Comparison of ENCODE assay signal across 25 mouse cellular contexts in genomic region chr4:140845666-140846065, GRCm38 (mm10). TPM values are rescaled to one million over a fixed set of nuclear protein-coding genes. Genes with fewer than 3 reads are reported as not detected.
DNase-seq lines count a peak whose midpoint lies in the region; ATAC-seq and TF ChIP-seq lines count a peak whose summit lies in the region.
"Had no signal": no experiment of that assay in that cellular context is flagged by ENCODE, and none has a peak within 500 bp of the region (broad histone marks: within the 10 kb centered on the region; RNA-seq: fewer than 3 reads in every experiment).

Gene Padi1 (minus strand): TSS chr4:140845778.

- H3K9ac ChIP-seq in heart, postnatal 0 days (replicated peaks; ENCODE audit: low read depth, low read length) = no peak within 1 kb of the TSS
- no peak within 1 kb of the TSS for H3K9ac ChIP-seq in heart, embryonic 12.5 days
- H3K9ac ChIP-seq: liver, embryonic 13.5 days had no signal

- H3K9me3 ChIP-seq in heart, postnatal 0 days (replicated peaks; ENCODE audit: control insufficient read depth, low read length) = no peaks in the 10 kb centered on the region
- no peaks in the 10 kb centered on the region for H3K9me3 ChIP-seq in heart, embryonic 12.5 days (replicated peaks)
- H3K9me3 ChIP-seq: heart, embryonic 10.5 days; liver, embryonic 13.5 days had no signal

- H3K36me3 ChIP-seq in heart, postnatal 0 days (replicated peaks; ENCODE audit: control insufficient read depth, insufficient read depth, low read length) = no peaks in the 10 kb centered on the region
- H3K36me3 ChIP-seq in heart, embryonic 12.5 days = no peaks in the 10 kb centered on the region
- H3K36me3 ChIP-seq: heart, embryonic 10.5 days; liver, embryonic 13.5 days had no signal

- ATAC-seq in heart, postnatal 0 days (ENCODE audit: insufficient read depth, low read depth) = no peak
- no peak for ATAC-seq in cerebellum, adult (ENCODE audit: insufficient number of reproducible peaks, low FRiP score, low TSS enrichment)
- ATAC-seq in heart, embryonic 12.5 days (ENCODE audit: insufficient number of reproducible peaks, low FRiP score) = no peak
- ATAC-seq: activated CD4-positive, CD25-positive, alpha-beta regulatory T cell, adult 4 months; Patski had no signal

- peak; percentile 22 for DNase-seq in heart, postnatal 0 days (ENCODE audit: low spot score)
- no peak for DNase-seq in heart, adult 11 months
- peak; percentile 9 for DNase-seq in lung, adult 2 months
- no peak for DNase-seq in lung, postnatal 25 days (ENCODE audit: low spot score)
- DNase-seq in urinary bladder, postnatal 14 days (ENCODE audit: low spot score) = peak; percentile 38
- DNase-seq in urinary bladder, postnatal 4 days (ENCODE audit: low spot score in 2 of 2) = no peak
- DNase-seq: adrenal gland, postnatal 25 days; cerebellum, adult 8-10 months; gastrocnemius, postnatal 36 days; kidney, adult 9 months; liver, embryonic 13.5 days; right cerebral cortex, postnatal 25 days; thymus, postnatal 36 days had no signal

- TF ChIP-seq POLR2A in lung, adult 2 months (IDR thresholded peaks at IDR 0.05; ENCODE audit: borderline replicate concordance, extremely low read depth, low read depth, low read length) = no peak

- no peak within 1 kb of the TSS for H3K4me3 ChIP-seq in heart, postnatal 0 days (ENCODE audit: low read depth, low read length)
- H3K4me3 ChIP-seq in lung, adult 2 months (replicated peaks; ENCODE audit: extremely low read depth, low read depth, low read length) = no peak within 1 kb of the TSS
- no peak within 1 kb of the TSS for H3K4me3 ChIP-seq in heart, embryonic 12.5 days
- H3K4me3 ChIP-seq: heart, embryonic 10.5 days; layer of hippocampus, adult 2 months; liver, embryonic 13.5 days had no signal

- no peak for TF ChIP-seq EP300 in heart, postnatal 0 days (IDR thresholded peaks at IDR 0.05; ENCODE audit: low read depth)

- H3K4me2 ChIP-seq in heart, postnatal 0 days (ENCODE audit: low read depth, low read length) = no peak within 1 kb of the TSS
- no peak within 1 kb of the TSS for H3K4me2 ChIP-seq in heart, embryonic 12.5 days
- H3K4me2 ChIP-seq: liver, embryonic 13.5 days had no signal

- no peaks in the 10 kb centered on the region for H3K4me1 ChIP-seq in heart, postnatal 0 days (ENCODE audit: control insufficient read depth, insufficient read depth)
- no peaks in the 10 kb centered on the region for H3K4me1 ChIP-seq in lung, adult 2 months (ENCODE audit: control insufficient read depth, insufficient read depth, low read length)
- peaks cover 20% of the 10 kb centered on the region for H3K4me1 ChIP-seq in heart, embryonic 12.5 days (replicated peaks)

- WGBS in heart, postnatal 0 days = 79% methylated on average over 6 of the region's 6 CpGs
- 61% methylated on average over 6 of the region's 6 CpGs for WGBS in lung, adult 2 months
- WGBS in heart, embryonic 12.5 days = 71% methylated on average over 6 of the region's 6 CpGs

- no peaks in the 10 kb centered on the region for H3K27me3 ChIP-seq in heart, postnatal 0 days (ENCODE audit: control insufficient read depth, insufficient read depth, low read length)
- H3K27me3 ChIP-seq in heart, embryonic 12.5 days (replicated peaks) = peaks cover 19% of the 10 kb centered on the region; the same call in 1 of the 2 replicates
- H3K27me3 ChIP-seq: Patski had no signal

- no peak within 1 kb of the TSS for H3K27ac ChIP-seq in heart, postnatal 0 days (ENCODE audit: low read depth)
- no peak within 1 kb of the TSS for H3K27ac ChIP-seq in heart, embryonic 12.5 days (ENCODE audit: poor library complexity, severe bottlenecking)
- H3K27ac ChIP-seq: heart, embryonic 10.5 days; layer of hippocampus, adult 2 months; liver, embryonic 13.5 days; macrophage had no signal

- TF ChIP-seq CTCF in heart, postnatal 0 days (IDR thresholded peaks at IDR 0.05; ENCODE audit: low read depth) = no peak
- TF ChIP-seq CTCF in lung, adult 2 months (IDR thresholded peaks at IDR 0.05; ENCODE audit: insufficient read depth, low read length) = no peak

RNA-seq across cellular contexts. Expression of gene Padi1, which starts in this region (rescaled TPM):
- total RNA-seq in heart, postnatal 0 days (2014; rRNA removed; ENCODE audit: low replicate concordance) = not detected in 2 replicates
- polyA plus RNA-seq in heart, postnatal 0 days (2015; fragmentation: Nextera tagmentation; extraction: Ambion mirVana) = 0.04 TPM in 1 of 2 replicates, not detected in the other
- 0.36 and 1.9 TPM in 2 replicates for polyA plus RNA-seq in lung, adult 2 months (2012; rRNA removed)
- polyA plus RNA-seq in heart, embryonic 12.5 days (2016; fragmentation: Nextera tagmentation; extraction: Ambion mirVana) = 0.10 and 0.28 TPM in 2 replicates
- total RNA-seq: adrenal gland, postnatal 25 days; common myeloid progenitor, adult 5-6 weeks; heart, postnatal 25 days; layer of hippocampus, adult 2 months; left cerebral cortex, postnatal 36 days had no signal
- polyA plus RNA-seq: forebrain, embryonic 11.5 days; macrophage; neural tube, embryonic 14.5 days had no signal

Comparison
In these comparisons a context has a peak if more than half of its experiments do, and no peak if none do; other contexts are left out.
1. DNase-seq: peak in lung, adult 2 months (single experiment) and urinary bladder, postnatal 14 days (single experiment); none in heart, adult 11 months (single experiment), lung, postnatal 25 days (single experiment) and urinary bladder, postnatal 4 days (0 of 2).
2. Peak in DNase-seq in heart, postnatal 0 days; RNA of the gene not detected or under 1 TPM.